In the genomic region with DNA sequence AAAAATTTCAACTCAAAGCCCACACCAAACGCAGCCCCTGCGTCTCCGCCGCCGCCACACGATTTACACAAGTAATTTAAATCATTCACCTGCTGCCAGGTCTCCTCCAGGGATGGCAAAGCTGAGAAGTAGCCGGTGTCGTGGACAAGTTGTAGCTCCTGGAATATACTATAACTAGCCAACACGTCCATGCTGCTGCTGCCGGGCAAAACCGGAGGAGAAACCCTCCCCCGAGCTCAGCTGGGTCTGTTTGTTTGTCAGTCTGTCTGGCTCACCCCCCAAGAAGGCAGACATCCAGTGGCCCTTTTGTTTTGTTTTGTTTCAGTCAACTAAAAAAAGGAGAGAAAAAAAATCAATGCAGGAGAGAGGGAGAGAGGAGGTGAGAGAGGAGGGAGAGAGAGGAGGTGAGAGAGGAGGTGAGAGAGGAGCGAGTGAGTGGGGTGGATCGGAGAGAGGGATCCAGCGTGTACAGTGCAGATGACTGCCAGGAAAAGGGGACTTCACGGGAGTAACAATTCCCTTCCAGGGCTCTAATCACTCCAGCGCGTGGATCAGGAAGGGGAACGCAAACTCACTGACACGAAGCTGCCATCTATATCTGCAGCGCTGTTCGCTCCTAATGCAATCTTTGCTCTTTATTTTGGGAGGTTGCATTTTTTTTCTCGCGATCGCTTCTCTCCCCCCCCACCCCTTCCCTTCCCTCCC, we compare ENCODE assay signal across 8 mouse cellular contexts. TPM values are rescaled to one million over a fixed set of nuclear protein-coding genes. Genes with fewer than 3 reads are reported as not detected.
A peak's percentile ranks its signal among the peaks of the same experiment; 100 is the strongest.
DNase-seq lines count a peak whose midpoint lies in the region; ATAC-seq and TF ChIP-seq lines count a peak whose summit lies in the region.

No protein-coding gene starts in this region.

- under 1% methylated on average over 25 of the region's 25 CpGs for WGBS in bone marrow, adult 2 months
- under 1% methylated on average over 25 of the region's 25 CpGs for WGBS in forebrain, embryonic 13.5 days
- under 1% methylated on average over 25 of the region's 25 CpGs for WGBS in hindbrain, embryonic 10.5 days
- WGBS in lung, adult 2 months = under 1% methylated on average over 25 of the region's 25 CpGs

- peak; percentile 64 for DNase-seq in 3134 (ENCODE audit: extremely low read depth, insufficient read length, low spot score)
- no peak for DNase-seq in hindbrain, embryonic 10.5 days (ENCODE audit: low spot score)
- DNase-seq in layer of hippocampus, adult 9-11 months = peak; percentile 64
- DNase-seq in lung, adult 2 months = peak; percentile 76
- peak; percentile 44 for DNase-seq in ovary, postnatal 10 days (ENCODE audit: low spot score)
- DNase-seq in thymus, postnatal 4 days = peak; percentile 64

- peak overlapping the region; percentile 89 for H3K9ac ChIP-seq in forebrain, embryonic 13.5 days

- TF ChIP-seq CTCF in bone marrow, adult 2 months (IDR thresholded peaks at IDR 0.05; ENCODE audit: control insufficient read depth, insufficient read depth, low read length) = no peak
- no peak for TF ChIP-seq CTCF in lung, adult 2 months (IDR thresholded peaks at IDR 0.05; ENCODE audit: insufficient read depth, low read length)

- peak; percentile 52 for ATAC-seq in forebrain, embryonic 13.5 days

- no peaks in the 10 kb centered on the region for H3K9me3 ChIP-seq in forebrain, embryonic 13.5 days (replicated peaks)
- H3K9me3 ChIP-seq in hindbrain, embryonic 10.5 days = no peaks in the 10 kb centered on the region

- no peaks in the 10 kb centered on the region for H3K36me3 ChIP-seq in forebrain, embryonic 13.5 days (ENCODE audit: poor library complexity, severe bottlenecking)
- H3K36me3 ChIP-seq in hindbrain, embryonic 10.5 days = no peaks in the 10 kb centered on the region

- H3K27me3 ChIP-seq in forebrain, embryonic 13.5 days = no peaks in the 10 kb centered on the region
- H3K27me3 ChIP-seq in hindbrain, embryonic 10.5 days (ENCODE audit: insufficient read depth, poor library complexity, severe bottlenecking) = no peaks in the 10 kb centered on the region

- H3K27ac ChIP-seq in bone marrow, adult 2 months (ENCODE audit: control insufficient read depth, insufficient read depth, low read depth, low read length, poor library complexity) = peak overlapping the region; percentile 91
- peak overlapping the region; percentile 100 for H3K27ac ChIP-seq in forebrain, embryonic 13.5 days
- H3K27ac ChIP-seq in hindbrain, embryonic 10.5 days = peak overlapping the region; percentile 100

- H3K4me2 ChIP-seq in forebrain, embryonic 13.5 days = peak overlapping the region; percentile 68

- H3K4me3 ChIP-seq in bone marrow, adult 2 months (replicated peaks; ENCODE audit: control insufficient read depth, low read depth, low read length) = peak overlapping the region; percentile 84
- peak overlapping the region; percentile 69 for H3K4me3 ChIP-seq in forebrain, embryonic 13.5 days
- peak overlapping the region; percentile 80 for H3K4me3 ChIP-seq in hindbrain, embryonic 10.5 days
- H3K4me3 ChIP-seq in lung, adult 2 months (replicated peaks; ENCODE audit: extremely low read depth, low read depth, low read length) = peak overlapping the region; percentile 95

- peaks cover 4% of the 10 kb centered on the region; the same call in 1 of the 2 replicates for H3K4me1 ChIP-seq in bone marrow, adult 2 months (ENCODE audit: control insufficient read depth, insufficient read depth, low read length)
- peaks cover 42% of the 10 kb centered on the region for H3K4me1 ChIP-seq in forebrain, embryonic 13.5 days
- peaks cover 49% of the 10 kb centered on the region for H3K4me1 ChIP-seq in hindbrain, embryonic 10.5 days (replicated peaks)
- H3K4me1 ChIP-seq in lung, adult 2 months (ENCODE audit: control insufficient read depth, insufficient read depth, low read length) = peaks cover 5% of the 10 kb centered on the region; the same call in 1 of the 2 replicates

- TF ChIP-seq POLR2A in bone marrow, adult 2 months (IDR thresholded peaks at IDR 0.05; ENCODE audit: borderline replicate concordance, control insufficient read depth, low read depth, low read length) = no peak
- peak; percentile 88; the same call in 1 of the 2 replicates for TF ChIP-seq POLR2A in lung, adult 2 months (IDR thresholded peaks at IDR 0.05; ENCODE audit: borderline replicate concordance, extremely low read depth, low read depth, low read length)

RNA-seq across cellular contexts. Expression of a gene that starts 1.1 kb away (rescaled TPM):
- polyA plus RNA-seq in bone marrow, adult 2 months (2011; ENCODE audit: insufficient read depth, insufficient read length, low replicate concordance, missing spikeins) = 4.7 and 18.3 TPM in 2 replicates
- 66.4 and 76.8 TPM in 2 replicates for polyA plus RNA-seq in forebrain, embryonic 13.5 days (2015; fragmentation: Nextera tagmentation; extraction: Ambion mirVana)
- 21.7 and 28.3 TPM in 2 replicates for polyA plus RNA-seq in hindbrain, embryonic 10.5 days (2016; fragmentation: Nextera tagmentation; extraction: Ambion mirVana)
- 26.7 and 32.3 TPM in 2 replicates for polyA plus RNA-seq in lung, adult 2 months (2012; rRNA removed)
